Mouse (Mus musculus) thymus, adult 2 months (tissue): ENCODE results near the gene Camkv.

Experiments used
- CTCF ChIP-seq: fragments of 200-500 bp; IDR thresholded peaks from 2 replicates; pipeline ENCODE4 v1.5.1; 2012; ENCODE audit warnings: mild to moderate bottlenecking, control low read depth, low read length, moderate library complexity, borderline replicate concordance; ENCODE audit not compliant: control insufficient read depth, poor library complexity, insufficient read depth; ENCODE audit errors: extremely low read depth
- POLR2A ChIP-seq: fragments of 200-500 bp; IDR thresholded peaks from 2 replicates; pipeline ENCODE4 v1.6.1; 2012; ENCODE audit warnings: mild to moderate bottlenecking, low read length, control low read depth, moderate library complexity; ENCODE audit not compliant: control insufficient read depth, poor library complexity, insufficient read depth; ENCODE audit errors: extremely low read depth

GRCm38 (mm10) chr9:107935374-107935773, at the start of gene Camkv:
- no peak for TF ChIP-seq POLR2A
- TF ChIP-seq CTCF, result no peak
